Comparison of ENCODE assay signal across 20 mouse cellular contexts in genomic region chr3:84875306-84875705, GRCm38 (mm10).
DNase-seq lines count a peak whose midpoint lies in the region; ATAC-seq and TF ChIP-seq lines count a peak whose summit lies in the region.
"Had no signal": no experiment of that assay in that cellular context is flagged by ENCODE, and none has a peak within 500 bp of the region (broad histone marks: within the 10 kb centered on the region; RNA-seq: fewer than 3 reads in every experiment).

No protein-coding gene starts in this region.

- H3K4me2 ChIP-seq in lung, embryonic 16.5 days (ENCODE audit: low read depth, low read length): 0 out of 2 replicates have a peak overlapping the region, but pooled peaks have one; percentile 3
- H3K4me2 ChIP-seq in stomach, embryonic 15.5 days: peak overlapping the region; percentile 13; the same call in 1 of the 2 replicates
- H3K4me2 ChIP-seq: limb, embryonic 12.5 days; liver, embryonic 11.5 days had no signal

- WGBS in lung, embryonic 16.5 days: 47% methylated on average over 9 of the region's 9 CpGs
- 44% methylated on average over 9 of the region's 9 CpGs for WGBS in stomach, embryonic 15.5 days

- H3K27me3 ChIP-seq in lung, embryonic 16.5 days (ENCODE audit: control insufficient read depth, insufficient read depth, low read depth, low read length): no peaks in the 10 kb centered on the region
- H3K27me3 ChIP-seq in stomach, embryonic 15.5 days (replicated peaks): no peaks in the 10 kb centered on the region
- H3K27me3 ChIP-seq: limb, embryonic 12.5 days had no signal

- no peak overlapping the region for H3K4me3 ChIP-seq in ES-E14 (ENCODE audit: insufficient read depth in 1 of 2, low read depth in 1 of 2, low read length in 2 of 2, poor library complexity in 1 of 2, severe bottlenecking in 1 of 2)
- no peak overlapping the region for H3K4me3 ChIP-seq in lung, embryonic 16.5 days (ENCODE audit: low read length)
- no peak overlapping the region for H3K4me3 ChIP-seq in stomach, embryonic 15.5 days (replicated peaks)
- H3K4me3 ChIP-seq in gastrocnemius, adult 2 months: no peak overlapping the region
- H3K4me3 ChIP-seq: heart, embryonic 10.5 days; hindbrain, embryonic 10.5 days; layer of hippocampus, adult 2 months; limb, embryonic 12.5 days had no signal

- peak; percentile 75 for ATAC-seq in lung, embryonic 16.5 days (ENCODE audit: low read depth)
- ATAC-seq in stomach, embryonic 15.5 days (ENCODE audit: insufficient read depth, low FRiP score, low read depth): peak; percentile 71; the same call in 1 of the 2 replicates
- ATAC-seq: forebrain, postnatal 0 days had no signal

- no peak overlapping the region for H3K9ac ChIP-seq in ES-E14 (ENCODE audit: insufficient read depth, low read depth, low read length, poor library complexity, severe bottlenecking)
- no peak overlapping the region for H3K9ac ChIP-seq in lung, embryonic 16.5 days (ENCODE audit: low read length)
- no peak overlapping the region for H3K9ac ChIP-seq in stomach, embryonic 15.5 days
- H3K9ac ChIP-seq: forebrain, postnatal 0 days; limb, embryonic 12.5 days had no signal

- in situ Hi-C loops in ES-E14 (cut with MboI; ENCODE audit: low sequenced_read_pairs in 2 of 2, unreplicated experiment in 2 of 2): no loop called here

- no peaks in the 10 kb centered on the region for H3K9me3 ChIP-seq in ES-E14 (ENCODE audit: control insufficient read depth, insufficient read depth, low read depth, low read length)
- no peaks in the 10 kb centered on the region for H3K9me3 ChIP-seq in lung, embryonic 16.5 days (ENCODE audit: control insufficient read depth, low read length)
- no peaks in the 10 kb centered on the region for H3K9me3 ChIP-seq in stomach, embryonic 15.5 days
- H3K9me3 ChIP-seq: heart, embryonic 10.5 days; hindbrain, embryonic 10.5 days; limb, embryonic 12.5 days had no signal

- DNase-seq in ES-E14 (ENCODE audit: low read depth, low spot score) (peak; percentile 37), WW6 (ENCODE audit: low read depth, low spot score) (peak; percentile 5)
- no peak for DNase-seq in gastrocnemius, adult 2 months
- DNase-seq in gastrocnemius, postnatal 4 days (ENCODE audit: low spot score in 2 of 2): no peak
- no peak for DNase-seq in layer of hippocampus, adult 18-20 months (ENCODE audit: low spot score in 2 of 2)
- DNase-seq: adrenal gland, adult 2 months; cerebellum, adult 11-12 months; cerebellum, postnatal 10 days; forebrain, postnatal 0 days; kidney, adult 2 months; midbrain, embryonic 14.5 days; thymus, postnatal 4 days had no signal

- TF ChIP-seq CTCF in gastrocnemius, adult 2 months (IDR thresholded peaks at IDR 0.05): no peak

- H3K36me3 ChIP-seq in ES-E14 (ENCODE audit: control insufficient read depth, insufficient read depth, low read length, poor library complexity, severe bottlenecking): no peaks in the 10 kb centered on the region; the same call in 1 of the 2 replicates
- H3K36me3 ChIP-seq in lung, embryonic 16.5 days (ENCODE audit: control insufficient read depth, insufficient read depth, low read length): no peaks in the 10 kb centered on the region
- H3K36me3 ChIP-seq in stomach, embryonic 15.5 days: no peaks in the 10 kb centered on the region
- H3K36me3 ChIP-seq: limb, embryonic 12.5 days had no signal

- intact Hi-C loops in gastrocnemius, adult 2 months (cut with DNase I): no loop called here

- no peaks in the 10 kb centered on the region; a peak in 1 of 4 replicates for H3K4me1 ChIP-seq in ES-E14 (ENCODE audit: control insufficient read depth in 2 of 2, insufficient read depth in 2 of 2, low read length in 2 of 2, poor library complexity in 1 of 2)
- peaks cover 9% of the 10 kb centered on the region for H3K4me1 ChIP-seq in lung, embryonic 16.5 days (replicated peaks; ENCODE audit: control insufficient read depth, insufficient read depth, low read length)
- H3K4me1 ChIP-seq in stomach, embryonic 15.5 days: no peaks in the 10 kb centered on the region
- H3K4me1 ChIP-seq: heart, embryonic 10.5 days; hindbrain, embryonic 10.5 days had no signal

- no peak overlapping the region for H3K27ac ChIP-seq in ES-E14 (ENCODE audit: insufficient read depth, low read depth, low read length, poor library complexity, severe bottlenecking)
- peak overlapping the region; percentile 6; the same call in 1 of the 2 replicates for H3K27ac ChIP-seq in lung, embryonic 16.5 days (ENCODE audit: low read length)
- H3K27ac ChIP-seq in stomach, embryonic 15.5 days: peak overlapping the region; percentile 44; the same call in 1 of the 2 replicates
- H3K27ac ChIP-seq in gastrocnemius, adult 2 months: no peak overlapping the region
- H3K27ac ChIP-seq: heart, embryonic 10.5 days; hindbrain, embryonic 10.5 days; kidney, postnatal 0 days; layer of hippocampus, adult 2 months; limb, embryonic 12.5 days had no signal

TF ChIP-seq in ES-E14, 5 proteins besides CTCF, POLR2A, EP300 and RAD21:
- TF ChIP-seq CHD2 (IDR thresholded peaks at IDR 0.05; ENCODE audit: low read depth, low read length) (no peak), HCFC1 (IDR thresholded peaks at IDR 0.05; ENCODE audit: borderline replicate concordance, insufficient read depth, low read length) (no peak), ZNF384 (IDR thresholded peaks at IDR 0.05; ENCODE audit: low read depth, low read length) (no peak), MAFK (IDR thresholded peaks at IDR 0.05; ENCODE audit: insufficient read depth, low read depth, low read length) (no peak), ZC3H11A (IDR thresholded peaks at IDR 0.05; ENCODE audit: borderline replicate concordance, low read depth, low read length) (no peak)

Comparison
In these comparisons a context has a peak if more than half of its experiments do, and no peak if none do; other contexts are left out.
1. DNase-seq: peak in ES-E14 (single experiment) and WW6 (single experiment); none in gastrocnemius, adult 2 months (single experiment), gastrocnemius, postnatal 4 days (0 of 2) and layer of hippocampus, adult 18-20 months (0 of 2).
2. H3K27ac ChIP-seq: peak in lung, embryonic 16.5 days (single experiment) and stomach, embryonic 15.5 days (single experiment); none in ES-E14 (single experiment) and gastrocnemius, adult 2 months (single experiment).